Mouse (Mus musculus) granulocyte monocyte progenitor cell, adult 5-6 weeks (primary cell): ENCODE data around the gene Clptm1. TPM values are rescaled to one million over a fixed set of nuclear protein-coding genes. Genes with fewer than 3 reads are reported as not detected.
"Not testable (repeated sequence)": the region's sequence is repeated elsewhere in the genome, so short reads cannot be mapped to it uniquely, and the experiment has no call there.

Experiments
- ATAC-seq: replicated peaks from 2 replicates; pipeline ENCODE4 v1.8.0; 2016; ENCODE audit warnings: mild to moderate bottlenecking, moderate TSS enrichment, inconsistent platforms; ENCODE audit not compliant: poor library complexity, severe bottlenecking
- total RNA-seq, 2 experiments: library from RNA; stranded (forward) in 1 of 2; stranded (reverse) in 1 of 2; fragments of 200-712, 200-1000 nt in 1 of 2; fragments of >200 nt in 1 of 2; fragmentation: Nextera tagmentation in 1 of 2; gene quantifications; 2 replicates each; pipeline ENCODE4 v1.2.3; 2014 to 2017

Gene Clptm1
- total RNA-seq, 2 experiments from 2014 or later: 36.5 to 41.7 TPM

- ATAC-seq: peak; percentile 84
Measured at GRCm38 (mm10) chr7:19619004-19619801, 45.6 kb downstream of the Clptm1 start.

DNA sequence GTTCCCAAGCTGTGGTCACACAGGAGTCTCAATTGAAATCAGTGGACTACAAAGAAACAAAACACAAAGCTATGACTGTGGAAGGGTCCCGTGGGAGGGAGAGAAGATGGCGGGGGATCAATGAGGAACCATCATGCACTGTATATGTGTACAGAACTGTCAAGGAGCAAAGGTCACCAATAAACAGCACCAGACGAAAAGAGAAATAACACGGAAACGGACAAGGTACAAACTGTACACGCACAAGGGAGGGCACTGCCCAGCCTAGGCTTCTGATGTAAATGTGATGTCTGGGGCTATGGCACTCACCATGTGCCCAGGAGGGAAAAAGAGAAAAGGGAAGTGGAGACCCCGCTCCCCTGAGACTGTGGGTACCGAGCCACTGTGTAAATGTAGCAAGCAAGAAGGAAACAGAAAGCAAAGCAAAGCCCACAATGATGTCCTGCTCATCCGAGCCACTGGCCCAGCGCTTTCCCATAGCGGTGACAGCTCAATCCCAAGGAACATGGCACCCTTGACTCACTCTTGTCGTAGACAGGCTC is 49.7 kb downstream of the Clptm1 start:
- peak; percentile 66 for ATAC-seq

DNA sequence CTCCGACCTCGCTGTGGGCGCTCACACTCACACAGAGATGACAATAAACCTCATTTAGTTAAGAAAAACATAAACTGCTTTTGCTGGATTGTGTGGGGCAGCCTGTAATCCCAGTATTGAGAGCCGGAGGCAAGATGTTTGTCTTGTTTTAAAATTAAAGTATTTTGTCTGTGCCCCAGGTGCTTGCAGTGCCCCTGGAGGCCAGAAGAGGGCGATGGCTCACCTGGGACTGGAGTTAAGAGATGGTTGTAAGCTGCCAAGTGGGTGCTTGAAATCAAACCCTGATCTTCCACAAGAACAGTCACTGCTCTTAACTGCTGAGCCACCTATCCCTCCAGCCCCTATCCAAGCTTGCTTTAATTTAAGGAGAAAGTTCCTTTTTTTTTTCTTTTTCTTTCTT is 53.9 kb downstream of the Clptm1 start:
- ATAC-seq: no peak

DNA sequence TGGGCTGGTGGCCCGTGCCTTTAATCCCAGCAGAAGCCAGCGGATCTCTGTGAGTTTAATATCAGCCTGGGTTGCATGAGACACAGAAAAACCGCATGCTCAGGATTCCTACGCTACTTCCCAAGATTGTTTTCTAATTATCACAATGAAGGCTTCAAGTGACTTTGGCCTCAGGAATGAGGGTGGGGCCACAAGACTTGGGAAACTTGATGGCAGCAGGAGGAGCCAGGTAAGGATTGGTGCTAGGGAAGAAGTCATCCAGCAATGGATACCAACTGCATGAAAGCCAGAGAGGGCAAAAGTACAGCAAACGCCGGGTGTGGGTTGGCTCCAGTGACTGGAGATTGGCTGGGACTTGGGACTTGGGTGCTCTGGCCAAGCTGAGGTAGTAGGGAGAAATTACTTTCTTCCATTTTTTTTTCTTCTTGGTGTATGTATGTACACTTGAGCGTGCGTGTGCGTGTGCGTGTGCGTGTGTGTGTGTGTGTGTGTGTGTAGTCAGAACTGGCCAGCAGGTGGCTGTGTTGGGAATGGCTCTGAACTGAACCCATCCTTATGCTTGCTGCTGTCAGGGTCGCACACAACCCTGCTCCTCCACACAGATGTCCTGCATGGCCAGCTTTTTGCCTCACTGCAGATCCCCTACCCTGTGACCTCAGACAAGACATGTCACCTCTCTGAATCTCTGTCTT is 55.0 kb downstream of the Clptm1 start:
- ATAC-seq: no peak

DNA sequence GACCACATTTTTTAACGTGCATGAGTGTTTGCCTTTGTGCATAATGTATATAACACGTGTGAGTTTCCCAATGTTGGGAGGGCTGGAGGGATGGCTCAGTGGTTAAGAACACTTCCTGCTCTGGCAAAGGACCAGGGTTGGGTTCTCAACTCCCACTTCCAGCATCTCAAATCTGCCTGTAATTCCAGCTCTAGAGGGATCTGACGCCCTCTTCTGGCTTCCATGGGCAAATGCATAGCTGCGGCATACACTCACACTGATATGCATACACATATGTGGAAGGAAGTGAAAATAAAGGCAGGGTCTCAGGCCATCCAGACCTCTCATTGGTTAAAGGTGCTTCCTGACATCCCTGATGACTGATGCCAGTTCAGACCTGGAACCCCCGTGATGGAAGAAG is 57.5 kb downstream of the Clptm1 start:
- peak; percentile 13; the same call in 1 of the 2 replicates for ATAC-seq

GRCm38 (mm10) chr7:19604606-19605214 is 60.1 kb downstream of the Clptm1 start:
- ATAC-seq: not testable (repeated sequence)

DNA sequence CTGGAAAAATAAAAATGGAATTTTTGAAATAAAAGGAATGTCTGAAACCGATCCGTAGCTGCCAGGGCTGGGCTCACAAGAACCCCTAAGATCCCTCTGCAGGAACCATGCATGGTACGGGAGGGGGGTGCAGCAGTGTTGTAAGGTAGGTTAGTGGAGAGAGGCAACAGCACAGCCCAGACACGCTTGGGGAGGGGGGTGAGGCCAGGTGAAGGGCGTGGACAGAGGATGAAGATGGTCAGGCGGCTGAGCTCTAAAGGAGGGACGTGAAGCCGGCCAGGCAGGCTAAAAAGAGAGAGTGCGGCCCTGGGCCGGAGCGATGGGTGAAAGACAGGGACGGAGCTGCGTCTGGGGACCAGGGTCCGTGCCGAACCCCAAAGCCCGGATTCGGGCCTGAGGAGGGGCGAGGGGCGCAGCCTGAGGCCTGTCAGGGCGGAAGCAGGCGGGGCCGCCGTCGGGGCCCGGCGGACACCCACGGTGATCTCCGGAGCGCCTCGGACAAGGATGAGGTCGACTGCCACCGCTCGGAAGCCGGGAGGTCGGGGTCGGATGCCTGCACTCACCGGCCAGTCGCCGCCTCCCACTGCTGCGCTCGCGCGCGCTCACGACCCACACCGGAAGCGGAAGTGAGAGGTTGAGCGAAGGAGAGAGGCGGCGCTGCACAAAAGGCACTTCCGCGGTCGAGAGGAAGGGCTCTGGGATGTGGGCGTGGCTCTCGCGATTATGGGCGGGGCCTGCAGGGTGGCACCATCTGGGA is 60.8 kb downstream of the Clptm1 start, which contains the start of gene Clasrp:
TSS of gene Clasrp (minus strand) at position 638 of the 757 bp plus-strand sequence.
- ATAC-seq: peak; percentile 95

- no peak for ATAC-seq
Measured at GRCm38 (mm10) chr7:19603055-19603454, 61.8 kb downstream of the Clptm1 start.

DNA sequence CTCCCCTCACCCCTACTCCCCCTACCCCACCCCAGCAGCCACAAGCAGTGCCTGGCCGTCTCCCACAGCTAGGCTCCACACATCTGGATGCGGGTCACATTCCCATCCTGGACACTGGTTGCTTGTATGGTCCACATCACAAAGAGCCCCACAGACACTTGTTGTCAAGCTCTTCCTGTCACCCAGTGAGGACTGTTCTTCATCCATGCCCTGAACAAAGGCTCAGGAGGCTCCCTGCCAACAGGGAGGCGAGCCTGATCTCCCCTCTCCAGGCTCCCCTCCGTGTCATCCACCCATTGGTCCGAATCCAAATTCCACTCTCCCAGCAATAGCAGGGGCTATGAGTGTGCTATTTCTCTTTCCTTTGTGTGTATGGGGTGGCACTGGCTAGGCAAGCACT is 64.3 kb downstream of the Clptm1 start:
- ATAC-seq: no peak

- no peak for ATAC-seq
Measured at GRCm38 (mm10) chr7:19593061-19593730, 71.6 kb downstream of the Clptm1 start.

DNA sequence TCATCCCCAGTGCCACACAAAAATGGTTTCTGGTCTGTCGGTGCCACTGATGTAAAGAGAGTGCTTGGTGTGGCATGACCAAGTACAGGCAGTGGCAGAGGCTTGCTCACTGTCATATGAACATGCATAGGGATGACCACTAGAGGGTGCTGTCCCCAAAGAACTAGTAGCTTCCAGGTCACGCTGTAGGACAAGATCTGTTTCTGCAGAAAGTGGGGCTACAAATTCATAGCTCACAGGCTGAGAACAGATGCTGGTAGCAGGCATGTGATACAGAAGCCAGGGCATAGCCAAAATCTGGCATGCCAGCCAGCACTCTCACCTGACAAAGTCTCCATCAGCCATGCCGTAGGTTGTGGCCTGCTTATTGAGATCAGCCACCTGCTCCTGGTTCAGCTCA is 74.9 kb downstream of the Clptm1 start:
- ATAC-seq: peak; percentile 87

DNA sequence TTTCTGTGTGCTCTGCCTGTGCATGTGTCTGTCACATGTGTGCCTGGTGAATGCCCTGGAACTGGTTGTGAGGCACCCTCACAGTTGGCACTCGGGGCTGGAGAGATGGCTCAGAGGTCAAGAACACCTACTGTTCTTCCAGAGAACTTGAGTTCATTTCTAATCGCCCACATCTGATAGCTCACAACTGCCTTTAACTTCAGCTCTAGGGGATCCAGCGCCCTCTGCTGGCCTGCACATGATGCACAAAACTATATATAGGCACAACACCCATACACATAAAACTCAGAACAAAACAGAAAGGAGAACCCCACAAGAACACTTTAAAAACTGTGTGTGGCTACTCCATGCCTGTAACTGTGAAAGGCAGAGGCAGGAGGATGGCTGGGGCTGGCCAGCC is 75.6 kb downstream of the Clptm1 start:
- ATAC-seq: peak; percentile 50

DNA sequence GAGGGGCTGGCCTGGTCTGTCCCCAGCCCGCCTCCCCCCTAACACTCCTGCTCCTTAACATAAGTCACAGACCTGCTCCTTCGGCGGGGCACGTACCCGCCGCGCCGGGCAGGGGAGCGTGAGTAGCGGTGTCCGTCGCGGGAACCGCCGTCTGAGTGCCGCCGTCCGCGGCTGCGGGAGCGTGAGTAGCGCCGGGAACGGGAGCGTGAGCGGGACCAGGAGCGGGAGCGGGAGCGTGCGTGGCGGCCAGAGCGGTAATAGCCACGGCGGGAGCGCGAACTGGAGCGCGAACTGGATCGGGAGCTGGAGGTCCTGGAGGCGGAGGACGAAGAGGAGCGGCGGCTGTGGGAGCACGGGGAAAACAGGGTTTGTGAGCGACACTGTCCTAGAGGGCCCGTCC is 78.6 kb downstream of the Clptm1 start:
- no peak for ATAC-seq

Other genes starting within 250 kb of the Clptm1 start
- 9.1 and 10.8 TPM in 2 replicates for gene Mark4, start 206.2 kb downstream of the Clptm1 start, total RNA-seq (2014; fragmentation: Nextera tagmentation)
- 2.5 and 3.8 TPM in 2 replicates for gene Mark4, start 206.2 kb downstream of the Clptm1 start, total RNA-seq (2017)
- gene Exoc3l2, start 201.7 kb downstream of the Clptm1 start, total RNA-seq (2014; fragmentation: Nextera tagmentation): 1.0 and 2.5 TPM in 2 replicates
- gene Exoc3l2, start 201.7 kb downstream of the Clptm1 start, total RNA-seq (2017): 0.95 TPM in 1 of 2 replicates, not detected in the other
- gene Bloc1s3, start 156.7 kb downstream of the Clptm1 start, total RNA-seq (2014; fragmentation: Nextera tagmentation): 3.1 and 4.5 TPM in 2 replicates
- 0.60 and 1.0 TPM in 2 replicates for gene Bloc1s3, start 156.7 kb downstream of the Clptm1 start, total RNA-seq (2017)
- gene Trappc6a, start 156.6 kb downstream of the Clptm1 start, total RNA-seq (2014; fragmentation: Nextera tagmentation): 75.3 and 83.4 TPM in 2 replicates
- gene Trappc6a, start 156.6 kb downstream of the Clptm1 start, total RNA-seq (2017): 28.2 and 30.6 TPM in 2 replicates
- not detected in 2 replicates for gene Nkpd1, start 147.2 kb downstream of the Clptm1 start, total RNA-seq (2014; fragmentation: Nextera tagmentation)
- gene Nkpd1, start 147.2 kb downstream of the Clptm1 start, total RNA-seq (2017): not detected in 2 replicates
- gene Ppp1r37, start 102.0 kb downstream of the Clptm1 start, total RNA-seq (2014; fragmentation: Nextera tagmentation): 29.7 and 32.3 TPM in 2 replicates
- gene Ppp1r37, start 102.0 kb downstream of the Clptm1 start, total RNA-seq (2017): 11.9 and 17.8 TPM in 2 replicates
- gene Zfp296, start 87.7 kb downstream of the Clptm1 start, total RNA-seq (2014; fragmentation: Nextera tagmentation): 3.9 and 7.0 TPM in 2 replicates
- 3.8 and 3.9 TPM in 2 replicates for gene Zfp296, start 87.7 kb downstream of the Clptm1 start, total RNA-seq (2017)
- 66.1 and 70.9 TPM in 2 replicates for gene Gemin7, start 87.4 kb downstream of the Clptm1 start, total RNA-seq (2014; fragmentation: Nextera tagmentation)
- gene Gemin7, start 87.4 kb downstream of the Clptm1 start, total RNA-seq (2017): 37.8 and 44.3 TPM in 2 replicates
- 24.2 and 40.8 TPM in 2 replicates for gene Clasrp, start 60.5 kb downstream of the Clptm1 start, total RNA-seq (2014; fragmentation: Nextera tagmentation)
- 19.6 TPM in 2 replicates for gene Clasrp, start 60.5 kb downstream of the Clptm1 start, total RNA-seq (2017)
- 1.2 TPM in 1 of 2 replicates, not detected in the other for gene Relb, start 35.6 kb downstream of the Clptm1 start, total RNA-seq (2014; fragmentation: Nextera tagmentation)
- 1.4 and 1.9 TPM in 2 replicates for gene Relb, start 35.6 kb downstream of the Clptm1 start, total RNA-seq (2017)
- gene Apoc2, start 12.9 kb upstream of the Clptm1 start, total RNA-seq (2014; fragmentation: Nextera tagmentation): 3.3 and 5.9 TPM in 2 replicates
- 1.3 TPM in 1 of 2 replicates, not detected in the other for gene Apoc2, start 12.9 kb upstream of the Clptm1 start, total RNA-seq (2017)
- not detected in 2 replicates for gene Gm44805, start 16.4 kb upstream of the Clptm1 start, total RNA-seq (2014; fragmentation: Nextera tagmentation)
- not detected in 2 replicates for gene Gm44805, start 16.4 kb upstream of the Clptm1 start, total RNA-seq (2017)
- not detected in 2 replicates for gene Apoc4, start 16.4 kb upstream of the Clptm1 start, total RNA-seq (2014; fragmentation: Nextera tagmentation)
- gene Apoc4, start 16.4 kb upstream of the Clptm1 start, total RNA-seq (2017): not detected in 2 replicates
- gene Apoc1, start 27.6 kb upstream of the Clptm1 start, total RNA-seq (2014; fragmentation: Nextera tagmentation): 10.3 and 17.9 TPM in 2 replicates
- 0.57 and 10.6 TPM in 2 replicates for gene Apoc1, start 27.6 kb upstream of the Clptm1 start, total RNA-seq (2017)
- gene Apoe, start 34.2 kb upstream of the Clptm1 start, total RNA-seq (2014; fragmentation: Nextera tagmentation): 21.9 and 23.5 TPM in 2 replicates
- gene Apoe, start 34.2 kb upstream of the Clptm1 start, total RNA-seq (2017): 59.3 and 90.6 TPM in 2 replicates
- gene Tomm40, start 50.4 kb upstream of the Clptm1 start, total RNA-seq (2014; fragmentation: Nextera tagmentation): 70.2 and 76.7 TPM in 2 replicates
- gene Tomm40, start 50.4 kb upstream of the Clptm1 start, total RNA-seq (2017): 36.2 and 47.0 TPM in 2 replicates
- gene Nectin2, start 85.5 kb upstream of the Clptm1 start, total RNA-seq (2014; fragmentation: Nextera tagmentation): 1.7 and 2.0 TPM in 2 replicates
- gene Nectin2, start 85.5 kb upstream of the Clptm1 start, total RNA-seq (2017): 1.6 and 1.8 TPM in 2 replicates
- not detected in 2 replicates for gene Bcam, start 106.0 kb upstream of the Clptm1 start, total RNA-seq (2014; fragmentation: Nextera tagmentation)
- gene Bcam, start 106.0 kb upstream of the Clptm1 start, total RNA-seq (2017): not detected in 2 replicates
- gene Cblc, start 131.8 kb upstream of the Clptm1 start, total RNA-seq (2014; fragmentation: Nextera tagmentation): not detected in 2 replicates
- not detected in 2 replicates for gene Cblc, start 131.8 kb upstream of the Clptm1 start, total RNA-seq (2017)
- gene Bcl3, start 157.7 kb upstream of the Clptm1 start, total RNA-seq (2014; fragmentation: Nextera tagmentation): 7.5 and 8.5 TPM in 2 replicates
- gene Bcl3, start 157.7 kb upstream of the Clptm1 start, total RNA-seq (2017): 0.57 and 1.0 TPM in 2 replicates
- not detected in 2 replicates for gene Gm19345, start 187.0 kb upstream of the Clptm1 start, total RNA-seq (2014; fragmentation: Nextera tagmentation)
- not detected in 2 replicates for gene Gm19345, start 187.0 kb upstream of the Clptm1 start, total RNA-seq (2017)
- gene Ceacam16, start 196.3 kb upstream of the Clptm1 start, total RNA-seq (2014; fragmentation: Nextera tagmentation): not detected in 2 replicates
- 0.56 TPM in 1 of 2 replicates, not detected in the other for gene Ceacam16, start 196.3 kb upstream of the Clptm1 start, total RNA-seq (2017)
- not detected in 2 replicates for gene Ceacam19, start 222.9 kb upstream of the Clptm1 start, total RNA-seq (2014; fragmentation: Nextera tagmentation)
- not detected in 2 replicates for gene Ceacam19, start 222.9 kb upstream of the Clptm1 start, total RNA-seq (2017)